Mouse (Mus musculus) left cerebral cortex, postnatal 14 days (tissue): Measurements from ENCODE around the gene Aaas. TPM values are rescaled to one million over a fixed set of nuclear protein-coding genes. Genes with fewer than 3 reads are reported as not detected.
A peak's percentile ranks its signal among the peaks of the same experiment; 100 is the strongest.
"Not testable (repeated sequence)": the region's sequence is repeated elsewhere in the genome, so short reads cannot be mapped to it uniquely, and the experiment has no call there.

Source experiments
- DNase-seq, 2 experiments: peaks; one replicate each; pipeline ENCODE4 v3.0.0; 2021 to 2022; ENCODE audit warnings: low spot score in 2 of 2, mixed read lengths in 1 of 2
- intact Hi-C: fragments of 180-260 bp; cut with DNase I; formaldehyde crosslinking; loops from one replicate; pipeline ENCODE4 v1.15.1; 2025
- total RNA-seq, 2 experiments: library from RNA; stranded (reverse); gene quantifications; 2 replicates each; pipeline ENCODE4 v1.2.3; 2021

The Aaas gene
- total RNA-seq, 2 experiments from 2014 or later: 17.5 to 18.8 TPM

- intact Hi-C loops: no loop called here
These were observed 12.1 kb upstream of the Aaas start for GRCm38 (mm10) chr15:102362648-102363047.

DNA sequence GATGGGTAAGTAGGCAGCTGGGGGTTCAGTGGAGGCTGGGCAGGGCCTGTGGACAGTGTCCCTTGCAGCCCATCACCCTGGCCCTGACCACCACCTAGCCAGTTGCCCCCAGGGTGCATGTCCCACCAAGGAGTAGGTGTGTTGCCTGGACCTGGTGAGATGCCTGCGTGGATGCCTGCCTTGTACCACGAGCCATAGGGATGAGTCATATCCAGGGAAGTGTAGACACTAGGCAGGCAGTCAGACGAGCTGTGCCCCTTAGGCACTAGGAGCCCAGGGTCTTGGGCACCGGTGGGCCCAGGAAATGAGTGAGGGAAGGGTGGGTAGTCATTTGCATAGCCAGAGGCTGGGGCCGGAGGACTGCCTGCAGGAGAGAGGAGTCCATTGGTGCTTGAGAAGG lies 8.3 kb upstream of the Aaas start:
- no peak for DNase-seq
- intact Hi-C loops: no loop called here

More at GRCm38 (mm10) chr15:102362648-102363047, 12.1 kb upstream of the Aaas start:
- no peak for DNase-seq

DNA sequence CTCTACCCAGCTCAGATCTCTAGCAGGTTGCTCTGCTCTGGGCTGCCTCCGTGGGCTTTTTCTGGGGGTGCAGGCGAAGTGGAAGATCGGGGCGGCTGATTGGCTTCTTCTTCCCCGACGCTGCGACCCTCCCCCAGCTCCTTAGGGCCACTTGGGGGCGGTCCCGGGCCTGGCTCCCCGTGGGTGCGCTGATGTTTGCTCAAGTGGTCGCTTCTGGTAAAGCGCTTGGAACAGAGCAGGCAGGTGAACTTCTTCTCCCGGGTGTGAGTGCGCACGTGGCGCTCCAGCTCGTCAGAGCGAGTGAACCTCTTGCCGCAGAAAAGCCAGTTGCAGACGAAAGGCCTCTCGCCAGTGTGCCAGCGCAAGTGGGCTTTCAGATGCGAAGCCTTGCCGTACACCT lies 7.6 kb upstream of the Aaas start:
- DNase-seq: no peak
- intact Hi-C loops: no loop called here

DNA sequence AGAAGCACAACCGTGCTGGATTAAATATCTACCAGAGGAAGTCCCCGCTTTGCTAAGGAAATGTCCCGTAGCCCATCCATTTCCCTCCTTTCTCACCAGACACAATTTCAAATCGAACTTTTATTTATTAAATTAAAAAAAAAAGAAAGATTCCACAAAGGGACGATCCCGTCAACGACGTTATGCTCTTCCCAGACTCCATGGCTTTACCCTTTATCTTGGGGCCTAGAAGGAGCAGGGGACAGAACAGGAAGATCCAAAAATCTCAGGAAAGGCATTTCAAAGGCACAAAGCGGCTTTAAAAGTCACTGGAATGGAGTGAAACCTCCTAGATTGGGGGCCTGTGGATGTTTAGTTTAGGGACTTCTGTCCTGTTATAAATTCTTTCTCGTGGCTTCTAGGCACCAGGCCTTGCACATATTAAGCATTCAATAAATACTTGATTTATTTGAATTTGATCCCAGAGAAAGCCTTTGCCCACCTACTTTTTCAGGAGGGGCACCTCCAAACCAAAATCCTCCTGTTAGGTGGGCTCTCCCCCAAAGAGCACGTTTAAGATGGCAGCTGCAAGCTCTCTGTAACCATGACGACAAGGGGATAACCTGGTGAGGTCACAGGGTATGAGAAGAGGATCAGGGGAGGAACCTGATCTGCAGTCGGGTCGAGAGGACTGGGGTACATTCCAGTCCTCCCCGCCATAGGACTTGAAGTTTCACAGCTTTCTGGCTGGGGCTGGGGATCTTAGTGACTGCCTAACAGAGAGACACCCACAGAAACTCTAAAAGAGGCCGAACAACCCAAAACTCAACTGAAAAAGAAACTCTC lies 6.1 kb upstream of the Aaas start:
- intact Hi-C loops: no loop called here
- no peak for DNase-seq

GRCm38 (mm10) chr15:102355871-102356441 lies 5.4 kb upstream of the Aaas start:
- peak in 1 of 2 experiments; percentile 10 for DNase-seq
- intact Hi-C loops: loop anchor here (2.0 kb wide), 1 partner anchor 21 kb away; no protein-coding TSS in a partner anchor

DNA sequence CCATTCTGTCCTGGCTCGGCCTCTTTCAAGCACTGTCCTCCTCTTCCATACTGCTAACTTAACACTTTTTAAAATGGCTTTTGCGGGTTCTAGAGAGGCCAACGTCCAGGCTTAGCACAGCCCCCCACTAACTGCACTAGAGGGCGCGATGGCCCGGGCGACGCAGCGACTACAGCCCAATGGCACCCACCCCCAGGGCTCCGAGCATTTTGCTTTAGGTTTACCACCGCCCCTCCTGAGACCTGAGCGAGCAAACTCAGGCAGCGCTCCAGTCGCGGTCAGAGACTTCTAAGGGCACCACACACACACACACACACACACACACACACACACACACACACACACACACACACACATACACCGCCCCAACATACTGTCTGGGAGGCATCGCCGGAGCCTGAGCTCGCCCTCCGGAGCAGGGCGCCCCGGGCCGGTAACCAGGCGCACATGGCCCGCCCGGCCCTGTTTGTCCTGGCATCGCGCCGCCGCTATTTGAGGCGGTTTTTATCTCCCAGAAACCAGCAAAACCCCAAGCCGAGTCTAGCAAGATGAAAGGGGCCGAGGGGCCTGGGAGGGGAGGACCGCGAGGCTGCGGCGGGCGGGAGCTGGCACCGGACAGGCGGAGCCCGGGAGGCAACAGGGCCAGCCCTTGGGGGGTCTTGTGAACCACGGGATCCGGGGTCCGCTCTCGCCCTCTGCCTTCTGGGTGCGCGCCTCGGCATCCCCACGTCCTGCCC lies 4.7 kb upstream of the Aaas start:
- intact Hi-C loops: loop anchor here (2.0 kb wide), 1 partner anchor 21 kb away; no protein-coding TSS in a partner anchor
- DNase-seq: peak in 1 of 2 experiments; percentile 43

DNA sequence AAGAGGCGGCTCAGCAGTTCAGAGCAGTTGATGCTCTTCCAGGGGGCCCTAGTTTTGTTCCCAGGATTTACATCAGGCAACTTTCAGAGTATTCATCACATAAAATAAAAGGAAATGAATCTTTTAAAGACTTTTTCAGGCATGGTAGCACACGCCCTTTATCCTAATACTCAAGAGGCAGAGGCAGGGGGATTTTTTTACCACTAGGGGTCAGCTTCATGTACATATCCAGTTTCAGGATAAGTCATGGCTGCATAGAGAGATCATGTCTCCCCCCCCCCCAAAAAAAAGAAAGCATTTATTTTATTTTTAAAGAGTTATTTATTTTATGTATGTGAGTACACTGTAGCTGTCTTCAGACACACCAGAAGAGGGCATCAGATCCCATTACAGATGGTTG lies 3.4 kb upstream of the Aaas start:
- DNase-seq: no peak

DNA sequence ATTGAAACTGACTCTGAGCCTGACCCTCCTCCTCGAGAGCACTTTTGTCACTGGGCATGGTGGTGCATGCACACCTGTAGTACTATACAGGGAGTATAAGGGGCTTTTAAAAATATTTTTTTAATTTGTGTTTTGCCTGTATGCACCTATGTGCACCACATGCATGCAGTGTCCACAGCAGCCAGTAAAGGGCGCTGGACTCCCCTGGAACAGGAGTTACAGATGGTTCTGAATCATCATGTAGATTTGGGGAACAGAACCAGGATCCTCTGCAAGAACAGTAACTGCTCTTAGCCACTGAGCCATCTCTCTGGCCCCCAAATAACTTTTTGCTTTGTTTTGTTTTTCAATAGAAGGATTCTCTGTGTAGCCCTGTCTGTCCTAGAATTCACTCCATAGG lies 1.6 kb upstream of the Aaas start:
- intact Hi-C loops: no loop called here

More for the DNA sequence above, 3.4 kb upstream of the Aaas start:
- intact Hi-C loops: loop anchor here (2.0 kb wide), 1 partner anchor 23 kb away; no protein-coding TSS in a partner anchor

DNA sequence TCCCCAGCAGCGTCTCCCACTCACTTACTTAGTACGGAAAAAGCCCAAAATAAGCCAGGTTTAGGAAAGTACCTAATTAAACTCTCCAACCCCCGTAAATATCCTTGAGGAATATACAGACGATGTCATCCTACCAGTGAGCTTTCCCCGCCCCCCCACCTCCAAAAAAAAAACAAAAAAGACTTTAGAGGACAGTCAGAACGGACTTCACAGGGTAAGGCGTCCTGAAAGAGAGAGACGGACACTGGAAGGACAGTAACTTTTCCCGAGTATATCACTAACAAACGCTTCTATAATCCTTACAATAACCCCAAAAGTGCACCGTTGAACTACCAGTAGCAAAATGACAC lies 346 bp upstream of the Aaas start:
- no peak for DNase-seq

More for the DNA sequence above, 1.6 kb upstream of the Aaas start:
- DNase-seq: no peak

GRCm38 (mm10) chr15:102346444-102346843 lies 4.1 kb downstream of the Aaas start:
- intact Hi-C loops: no loop called here
- DNase-seq: no peak

More for the DNA sequence above, 346 bp upstream of the Aaas start:
- intact Hi-C loops: no loop called here

DNA sequence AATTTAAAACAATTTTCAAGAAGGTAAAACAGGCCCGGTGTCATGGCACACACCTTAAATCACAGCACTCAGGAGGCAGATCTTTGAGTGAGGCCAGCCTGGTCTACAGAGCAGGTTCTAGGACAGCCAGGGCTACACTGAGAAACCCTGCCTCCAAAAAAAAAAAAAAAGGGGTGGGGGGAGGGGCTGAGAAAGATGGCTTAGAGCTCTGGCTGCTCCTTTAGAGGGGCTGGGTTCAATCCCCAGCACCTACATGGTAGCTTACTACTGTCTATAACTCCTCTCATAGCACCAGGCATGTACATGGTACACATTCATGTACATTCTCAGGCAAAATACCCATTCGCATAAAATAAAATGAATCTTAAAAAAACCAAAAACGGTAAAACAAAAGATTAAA lies 6.1 kb downstream of the Aaas start:
- intact Hi-C loops: no loop called here
- DNase-seq: no peak

DNA sequence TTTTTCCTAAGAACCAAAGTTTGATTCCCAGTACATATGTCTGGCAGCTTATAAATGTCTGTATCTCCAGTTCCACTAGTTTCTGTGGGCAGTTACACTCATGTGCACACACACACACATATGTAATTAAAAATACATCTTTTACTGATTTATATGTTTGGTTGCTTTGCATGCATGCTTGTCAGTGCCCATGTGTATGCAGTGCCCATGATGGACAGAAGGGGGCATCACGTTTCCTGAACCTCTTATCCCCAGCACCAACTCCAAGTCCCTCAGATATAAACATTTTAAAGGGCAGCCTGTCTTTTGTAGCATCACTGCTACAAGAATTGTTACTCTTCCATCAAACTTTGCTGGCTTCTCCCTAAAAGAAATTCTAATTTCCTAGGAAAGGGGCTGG lies 9.0 kb downstream of the Aaas start:
- DNase-seq: peak; percentile 34 to 49
- intact Hi-C loops: no loop called here

- intact Hi-C loops: no loop called here
- DNase-seq: no peak
These were observed 11.0 kb downstream of the Aaas start for GRCm38 (mm10) chr15:102339612-102340011.

DNA sequence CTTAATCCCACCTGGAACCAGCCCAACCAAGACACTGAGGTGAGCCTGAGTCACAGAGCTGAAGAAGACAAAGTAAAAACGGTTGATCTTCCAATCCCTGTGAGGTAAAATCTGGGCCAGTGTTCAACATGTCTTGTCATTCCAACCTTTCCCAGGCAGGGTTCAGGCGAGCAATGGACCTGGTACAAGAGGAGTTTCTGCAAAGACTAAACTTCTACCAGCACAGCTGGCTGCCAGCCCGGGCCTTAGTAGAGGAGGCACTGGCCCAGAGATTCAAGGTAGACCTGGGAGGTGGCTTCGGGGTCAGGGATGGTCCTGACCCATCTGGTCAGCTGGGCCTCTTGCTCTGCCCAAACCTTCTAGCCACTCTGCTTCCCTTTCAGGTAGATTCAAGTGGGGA lies 13.6 kb downstream of the Aaas start:
- intact Hi-C loops: no loop called here

GRCm38 (mm10) chr15:102335925-102336324 lies 14.6 kb downstream of the Aaas start:
- peak; percentile 33 to 40 for DNase-seq
- intact Hi-C loops: not testable (repeated sequence)

More for the DNA sequence above, 13.6 kb downstream of the Aaas start:
- no peak for DNase-seq

GRCm38 (mm10) chr15:102335254-102335653 lies 15.3 kb downstream of the Aaas start:
- intact Hi-C loops: no loop called here
- DNase-seq: no peak

DNA sequence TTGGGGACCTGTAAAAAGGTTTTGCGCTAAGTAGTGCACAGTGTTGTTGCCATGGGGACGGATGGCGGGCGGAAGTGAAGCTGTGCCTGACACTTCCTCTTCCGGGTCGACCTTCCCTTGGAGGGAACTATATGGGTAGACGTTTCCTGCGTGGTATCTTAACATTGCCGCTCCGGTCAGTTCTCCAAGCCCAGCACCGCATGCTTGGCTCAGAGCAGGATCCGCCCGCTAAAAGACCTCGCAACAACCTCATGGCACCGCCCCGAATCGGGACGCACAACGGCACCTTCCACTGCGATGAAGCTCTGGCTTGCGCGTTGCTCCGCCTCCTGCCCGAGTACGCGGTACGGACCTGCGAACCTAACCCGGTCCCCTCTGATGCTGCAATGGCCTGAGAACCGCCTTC lies 19.0 kb downstream of the Aaas start, which contains the start of gene Myg1:
Myg1 (plus strand) TSS at position 100 of the 406 bp plus-strand sequence.
- intact Hi-C loops: no loop called here
- peak; percentile 83 to 85 for DNase-seq

DNA sequence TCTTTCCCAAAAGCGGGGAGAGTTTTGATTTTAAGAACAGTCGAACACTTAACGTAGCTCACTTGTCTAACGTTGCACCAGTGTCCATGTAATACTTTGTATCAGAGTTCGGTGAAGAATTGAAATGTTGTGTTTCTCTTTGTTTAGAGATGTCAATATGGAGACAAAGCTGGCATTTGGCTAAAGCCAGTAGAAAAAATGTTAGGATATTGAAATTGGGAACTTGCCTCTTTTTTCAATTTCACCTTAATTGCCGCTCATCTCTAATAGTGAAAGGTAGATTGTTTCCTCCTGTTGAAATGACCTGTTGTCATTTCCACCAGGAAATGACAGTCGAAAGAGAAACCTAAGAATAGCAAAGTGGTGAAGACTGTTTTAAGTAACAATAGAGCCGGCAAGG lies 23.7 kb downstream of the Aaas start:
- intact Hi-C loops: loop anchor here (5.0 kb wide), 1 partner anchor 40 kb away; no protein-coding TSS in a partner anchor
- DNase-seq: no peak

GRCm38 (mm10) chr15:102326022-102326576 lies 24.5 kb downstream of the Aaas start, which contains the start of gene Pfdn5:
TSS of gene Pfdn5 (plus strand) at chr15:102326116.
- intact Hi-C loops: loop anchor here (5.0 kb wide), 1 partner anchor 39 kb away; no protein-coding TSS in a partner anchor
- DNase-seq: peak; percentile 78 to 89
